Mouse (Mus musculus) stomach, postnatal 0 days (tissue): Measurements from ENCODE around the gene Pm20d1. TPM values are rescaled to one million over a fixed set of nuclear protein-coding genes. Genes with fewer than 3 reads are reported as not detected.

Source experiments
- ATAC-seq: fragments of 200-750 bp; cut with Nextera tagmentation; 2 replicates; pipeline ENCODE4 v1.8.0; 2017; ENCODE audit not compliant: low FRiP score, low TSS enrichment
- DNase-seq: peaks from one replicate; pipeline ENCODE4 v3.0.0-alpha.2; 2016; ENCODE audit warnings: low spot score
- H3K27ac ChIP-seq: fragments of 300-500 bp; sonication (generic); replicated peaks from 2 replicates; pipeline ENCODE4 v1.5.1; 2014; ENCODE audit warnings: mild to moderate bottlenecking, control low read depth
- H3K27me3 ChIP-seq: fragments of 300-500 bp; sonication (generic); 2 replicates; pipeline ENCODE4 v1.6.1; 2014; ENCODE audit warnings: low read length; ENCODE audit not compliant: control insufficient read depth, insufficient read depth
- H3K36me3 ChIP-seq: fragments of 300-500 bp; sonication (generic); 2 replicates; pipeline ENCODE4 v1.6.1; 2014; ENCODE audit warnings: low read length, mixed read lengths; ENCODE audit not compliant: control insufficient read depth, insufficient read depth
- H3K4me1 ChIP-seq: fragments of 300-500 bp; sonication (generic); replicated peaks from 2 replicates; pipeline ENCODE4 v1.6.1; 2014; ENCODE audit warnings: antibody characterized with exemption; ENCODE audit not compliant: control insufficient read depth, insufficient read depth
- H3K4me2 ChIP-seq: fragments of 300-500 bp; sonication (generic); replicated peaks from 2 replicates; pipeline ENCODE4 v1.6.1; 2014; ENCODE audit warnings: low read depth, mild to moderate bottlenecking, control low read depth, moderate library complexity
- H3K4me3 ChIP-seq: fragments of 300-500 bp; sonication (generic); 2 replicates; pipeline ENCODE4 v1.5.1; 2014; ENCODE audit warnings: low read depth, low read length, control low read depth
- H3K9ac ChIP-seq: fragments of 300-500 bp; sonication (generic); 2 replicates; pipeline ENCODE4 v1.6.1; 2014; ENCODE audit warnings: mild to moderate bottlenecking, low read length, control low read depth, mixed read lengths
- H3K9me3 ChIP-seq: fragments of 300-500 bp; sonication (generic); 2 replicates; pipeline ENCODE4 v1.6.1; 2016; ENCODE audit warnings: low read length; ENCODE audit not compliant: control insufficient read depth
- CTCF ChIP-seq: IDR thresholded peaks from 2 replicates; pipeline ENCODE4 v1.5.1; 2016; ENCODE audit warnings: antibody characterized with exemption, low read depth, mild to moderate bottlenecking, moderate library complexity
- EP300 ChIP-seq: optimal IDR thresholded peaks from 2 replicates; pipeline ENCODE3; 2016; ENCODE audit warnings: antibody characterized with exemption
- WGBS: fragments of 180-500 bp; shearing (Covaris S2); extraction: QIAGEN DNeasy Blood & Tissue Kit; methylation state at CpG from one replicate; pipeline ENCODE4 v1.1.7; 2014; 5-methylcytosine and 5-hydroxymethylcytosine counted together
- polyA plus RNA-seq: library from polyadenylated mRNA; unstranded; fragments of >200 nt; fragmentation: Nextera tagmentation; extraction: Ambion mirVana; gene quantifications from 2 replicates; pipeline ENCODE4 v1.2.1, GENCODE M21; 2015

Pm20d1 gene
- polyA plus RNA-seq, 1 experiment from 2014 or later = 1.1 TPM

DNA sequence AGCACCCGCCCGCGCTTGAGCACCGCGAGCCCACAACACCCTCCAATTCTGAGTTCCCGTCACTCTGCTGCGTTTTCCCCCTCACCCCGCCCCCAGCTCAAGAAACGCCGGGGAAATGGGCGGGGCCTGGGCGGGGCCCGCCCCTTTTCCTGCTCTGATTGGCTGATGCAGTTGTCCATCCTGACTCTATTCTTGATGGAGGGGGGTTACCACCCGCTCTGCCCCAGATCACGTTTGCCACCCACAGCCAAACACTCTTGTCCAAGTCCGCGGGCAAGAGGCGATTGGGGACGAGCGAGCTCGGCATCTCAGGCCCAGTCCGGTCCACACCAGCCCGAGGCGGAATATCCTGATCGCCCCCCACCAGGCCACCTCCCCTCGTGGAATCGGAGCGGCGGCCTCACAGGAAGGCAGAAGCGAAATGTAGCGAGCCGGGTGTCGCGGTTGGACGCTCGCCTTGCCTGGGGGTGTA, 30.6 kb downstream of the Pm20d1 start:
- peak overlapping the region; percentile 86 for H3K27ac ChIP-seq
- peak overlapping the region; percentile 81 for H3K9ac ChIP-seq
- H3K4me1 ChIP-seq = peaks cover 3% of the 10 kb centered on the region; the same call in 1 of the 2 replicates
- no peaks in the 10 kb centered on the region for H3K27me3 ChIP-seq
- peak overlapping the region; percentile 88 for H3K4me2 ChIP-seq
- no peak for TF ChIP-seq EP300
- no peak for TF ChIP-seq CTCF
- DNase-seq (peak; percentile 97), ATAC-seq (peak; percentile 96)
- H3K36me3 ChIP-seq = no peaks in the 10 kb centered on the region; the same call in 1 of the 2 replicates
- 0% methylated on average over 36 of the region's 36 CpGs for WGBS
- H3K4me3 ChIP-seq = peak overlapping the region; percentile 81
- H3K9me3 ChIP-seq = no peaks in the 10 kb centered on the region

- peak overlapping the region; percentile 88 for H3K4me2 ChIP-seq
- H3K4me1 ChIP-seq = peaks cover 3% of the 10 kb centered on the region; the same call in 1 of the 2 replicates
- no peak for DNase-seq
Observed at GRCm38 (mm10) chr1:131828297-131829126, 31.3 kb downstream of the Pm20d1 start.

DNA sequence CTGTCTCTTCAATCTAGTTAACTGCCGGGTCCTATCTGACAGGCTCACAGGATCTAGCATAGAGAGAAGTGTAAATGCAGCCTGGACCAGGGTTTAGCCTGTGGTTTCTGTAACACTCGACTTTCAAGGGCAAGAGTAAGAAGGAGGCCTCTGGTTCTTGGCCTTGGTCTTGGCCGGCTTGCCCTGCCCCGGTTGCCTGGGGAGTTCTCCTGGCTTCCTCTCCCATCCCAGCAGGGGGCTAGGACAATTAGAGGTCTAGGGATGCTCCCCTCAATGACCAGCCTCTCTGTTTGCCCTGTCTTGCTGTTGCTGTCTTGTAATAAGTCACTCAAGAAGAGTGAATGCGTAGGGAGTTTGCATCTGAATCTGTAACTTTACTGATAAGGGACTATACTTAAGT, 32.1 kb downstream of the Pm20d1 start:
- Histone ChIP-seq H3K9ac (peak overlapping the region; percentile 52; the same call in 1 of the 2 replicates), H3K4me1 (peaks cover 3% of the 10 kb centered on the region; the same call in 1 of the 2 replicates), H3K4me2 (peak overlapping the region; percentile 88), H3K27ac (no peak overlapping the region), H3K4me3 (0 out of 2 replicates have a peak overlapping the region, but pooled peaks have one; percentile 81), H3K27me3 (no peaks in the 10 kb centered on the region), H3K9me3 (no peaks in the 10 kb centered on the region), H3K36me3 (no peaks in the 10 kb centered on the region; the same call in 1 of the 2 replicates)
- DNase-seq (no peak), ATAC-seq (no peak)
- WGBS = 50% methylated on average over 5 of the region's 5 CpGs
- TF ChIP-seq CTCF (no peak), EP300 (no peak)

More at GRCm38 (mm10) chr1:131828297-131829126, 31.3 kb downstream of the Pm20d1 start:
- no peaks in the 10 kb centered on the region; the same call in 1 of the 2 replicates for H3K36me3 ChIP-seq
- H3K9me3 ChIP-seq = no peaks in the 10 kb centered on the region
- no peak for TF ChIP-seq EP300
- no peak for TF ChIP-seq CTCF
- H3K9ac ChIP-seq = peak overlapping the region; percentile 81
- peak overlapping the region; percentile 81 for H3K4me3 ChIP-seq
- ATAC-seq = peak; percentile 62
- WGBS = 3% methylated on average over 16 of the region's 22 CpGs
- H3K27me3 ChIP-seq = no peaks in the 10 kb centered on the region
- H3K27ac ChIP-seq = peak overlapping the region; percentile 86

DNA sequence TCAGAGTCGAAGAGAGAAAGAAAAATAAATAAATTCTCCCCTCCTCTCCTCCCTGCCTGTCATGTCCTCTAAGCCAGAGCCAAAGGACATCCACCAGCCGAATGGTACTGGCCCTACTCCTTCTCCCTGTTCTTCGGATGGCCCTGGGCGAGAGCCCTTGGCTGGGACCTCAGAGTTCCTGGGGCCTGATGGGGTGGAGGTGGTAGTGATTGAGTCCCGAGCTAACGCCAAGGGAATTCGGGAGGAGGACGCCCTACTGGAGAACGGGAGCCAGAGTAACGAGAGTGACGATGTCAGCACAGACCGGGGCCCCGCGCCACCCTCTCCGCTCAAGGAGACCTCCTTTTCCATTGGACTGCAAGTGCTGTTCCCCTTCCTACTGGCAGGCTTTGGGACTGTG, 33.4 kb downstream of the Pm20d1 start:
- Histone ChIP-seq H3K27ac (no peak overlapping the region), H3K4me1 (peaks cover 3% of the 10 kb centered on the region; the same call in 1 of the 2 replicates), H3K4me3 (no peak overlapping the region), H3K9ac (no peak overlapping the region), H3K27me3 (no peaks in the 10 kb centered on the region), H3K9me3 (no peaks in the 10 kb centered on the region), H3K4me2 (no peak overlapping the region), H3K36me3 (peaks cover 3% of the 10 kb centered on the region)
- TF ChIP-seq CTCF (no peak), EP300 (no peak)
- no peak for ATAC-seq
- no peak for DNase-seq
- WGBS = 86% methylated on average over 15 of the region's 15 CpGs

- Histone ChIP-seq H3K4me1 (peaks cover 3% of the 10 kb centered on the region; the same call in 1 of the 2 replicates), H3K4me3 (no peak overlapping the region), H3K9ac (no peak overlapping the region), H3K4me2 (no peak overlapping the region), H3K9me3 (no peaks in the 10 kb centered on the region), H3K27me3 (no peaks in the 10 kb centered on the region), H3K36me3 (peaks cover 3% of the 10 kb centered on the region), H3K27ac (no peak overlapping the region)
- ATAC-seq (no peak), DNase-seq (no peak)
- TF ChIP-seq EP300 (no peak), CTCF (no peak)
- WGBS = 84% methylated on average over 8 of the region's 8 CpGs
Observed at GRCm38 (mm10) chr1:131830971-131831641, 33.9 kb downstream of the Pm20d1 start.
